Mouse (Mus musculus): ENCODE measurements around the gene Xxylt1. TPM values are rescaled to one million over a fixed set of nuclear protein-coding genes. Genes with fewer than 3 reads are reported as not detected.

Xxylt1 gene
- polyA plus RNA-seq, 1 experiment, result 18.0 TPM

- Histone ChIP-seq H3K27ac (ENCODE audit: insufficient read depth, low read length) (no peak overlapping the region), H3K4me3 (ENCODE audit: extremely low read depth, insufficient read depth, insufficient read length) (no peak overlapping the region), H3K27me3 (ENCODE audit: control insufficient read depth, insufficient read depth, low read length) (no peaks in the 10 kb centered on the region), H3K4me1 (ENCODE audit: control insufficient read depth, insufficient read depth, insufficient read length) (no peaks in the 10 kb centered on the region; the same call in 1 of the 2 replicates), H3K36me3 (ENCODE audit: control insufficient read depth, insufficient read depth, low read length) (0 out of 2 replicates have a peak, but pooled peaks cover 1% of the 10 kb centered on the region)
- DNase-seq (ENCODE audit: low read depth in 1 of 2, low spot score in 2 of 2), result no peak
- 59% methylated on average over 6 of the region's 6 CpGs for WGBS
- TF ChIP-seq POLR2A (IDR thresholded peaks at IDR 0.05; ENCODE audit: low read depth, low read length) (no peak), CTCF (IDR thresholded peaks at IDR 0.05; ENCODE audit: extremely low read depth, insufficient read depth, insufficient read length, insufficient replicate concordance) (no peak)
These were observed 93.5 kb downstream of the Xxylt1 start for GRCm38 (mm10) chr16:30987684-30988083.

- no peaks in the 10 kb centered on the region for H3K27me3 ChIP-seq (ENCODE audit: control insufficient read depth, insufficient read depth, low read length)
- 93% methylated on average over 17 of the region's 17 CpGs for WGBS
- H3K27ac ChIP-seq (ENCODE audit: insufficient read depth, low read length), result no peak overlapping the region
- H3K4me3 ChIP-seq (ENCODE audit: extremely low read depth, insufficient read depth, insufficient read length), result no peak overlapping the region
- TF ChIP-seq POLR2A (IDR thresholded peaks at IDR 0.05; ENCODE audit: low read depth, low read length) (no peak), CTCF (IDR thresholded peaks at IDR 0.05; ENCODE audit: extremely low read depth, insufficient read depth, insufficient read length, insufficient replicate concordance) (no peak)
- 0 out of 2 replicates have a peak, but pooled peaks cover 1% of the 10 kb centered on the region for H3K36me3 ChIP-seq (ENCODE audit: control insufficient read depth, insufficient read depth, low read length)
- DNase-seq (ENCODE audit: low read depth in 1 of 2, low spot score in 2 of 2), result no peak
- no peaks in the 10 kb centered on the region; the same call in 1 of the 2 replicates for H3K4me1 ChIP-seq (ENCODE audit: control insufficient read depth, insufficient read depth, insufficient read length)
These were observed 96.2 kb downstream of the Xxylt1 start for GRCm38 (mm10) chr16:30984826-30985545.

- Histone ChIP-seq H3K4me3 (ENCODE audit: extremely low read depth, insufficient read depth, insufficient read length) (no peak overlapping the region), H3K36me3 (ENCODE audit: control insufficient read depth, insufficient read depth, low read length) (0 out of 2 replicates have a peak, but pooled peaks cover 1% of the 10 kb centered on the region), H3K4me1 (ENCODE audit: control insufficient read depth, insufficient read depth, insufficient read length) (no peaks in the 10 kb centered on the region; the same call in 1 of the 2 replicates), H3K27ac (ENCODE audit: insufficient read depth, low read length) (no peak overlapping the region), H3K27me3 (ENCODE audit: control insufficient read depth, insufficient read depth, low read length) (no peaks in the 10 kb centered on the region)
- DNase-seq (ENCODE audit: low read depth in 1 of 2, low spot score in 2 of 2), result no peak
- TF ChIP-seq POLR2A (IDR thresholded peaks at IDR 0.05; ENCODE audit: low read depth, low read length) (no peak), CTCF (IDR thresholded peaks at IDR 0.05; ENCODE audit: extremely low read depth, insufficient read depth, insufficient read length, insufficient replicate concordance) (no peak)
- 94% methylated on average over 5 of the region's 5 CpGs for WGBS
These were observed 97.1 kb downstream of the Xxylt1 start for GRCm38 (mm10) chr16:30984101-30984500.

- H3K36me3 ChIP-seq (ENCODE audit: control insufficient read depth, insufficient read depth, low read length), result 0 out of 2 replicates have a peak, but pooled peaks cover 1% of the 10 kb centered on the region
- DNase-seq (ENCODE audit: low read depth in 1 of 2, low spot score in 2 of 2), result no peak
- H3K4me1 ChIP-seq (ENCODE audit: control insufficient read depth, insufficient read depth, insufficient read length), result no peaks in the 10 kb centered on the region; the same call in 1 of the 2 replicates
- H3K27ac ChIP-seq (ENCODE audit: insufficient read depth, low read length), result no peak overlapping the region
- no peak overlapping the region for H3K4me3 ChIP-seq (ENCODE audit: extremely low read depth, insufficient read depth, insufficient read length)
- TF ChIP-seq POLR2A (IDR thresholded peaks at IDR 0.05; ENCODE audit: low read depth, low read length) (no peak), CTCF (IDR thresholded peaks at IDR 0.05; ENCODE audit: extremely low read depth, insufficient read depth, insufficient read length, insufficient replicate concordance) (no peak)
- H3K27me3 ChIP-seq (ENCODE audit: control insufficient read depth, insufficient read depth, low read length), result no peaks in the 10 kb centered on the region
- 90% methylated on average over 6 of the region's 6 CpGs for WGBS
These were observed 97.5 kb downstream of the Xxylt1 start for GRCm38 (mm10) chr16:30983699-30984098.

GRCm38 (mm10) chr16:30983281-30983680 lies 98.0 kb downstream of the Xxylt1 start:
- Histone ChIP-seq H3K27me3 (ENCODE audit: control insufficient read depth, insufficient read depth, low read length) (no peaks in the 10 kb centered on the region), H3K4me1 (ENCODE audit: control insufficient read depth, insufficient read depth, insufficient read length) (no peaks in the 10 kb centered on the region; the same call in 1 of the 2 replicates), H3K27ac (ENCODE audit: insufficient read depth, low read length) (no peak overlapping the region), H3K36me3 (ENCODE audit: control insufficient read depth, insufficient read depth, low read length) (0 out of 2 replicates have a peak, but pooled peaks cover 1% of the 10 kb centered on the region), H3K4me3 (ENCODE audit: extremely low read depth, insufficient read depth, insufficient read length) (no peak overlapping the region)
- no peak for TF ChIP-seq POLR2A (IDR thresholded peaks at IDR 0.05; ENCODE audit: low read depth, low read length)
- 79% methylated on average over 4 of the region's 4 CpGs for WGBS
- DNase-seq (ENCODE audit: low read depth in 1 of 2, low spot score in 2 of 2), result no peak

GRCm38 (mm10) chr16:30981345-30981744 lies 99.9 kb downstream of the Xxylt1 start:
- no peak for DNase-seq (ENCODE audit: low read depth in 1 of 2, low spot score in 2 of 2)
- TF ChIP-seq CTCF (IDR thresholded peaks at IDR 0.05; ENCODE audit: extremely low read depth, insufficient read depth, insufficient read length, insufficient replicate concordance) (no peak), POLR2A (IDR thresholded peaks at IDR 0.05; ENCODE audit: low read depth, low read length) (no peak)
- Histone ChIP-seq H3K36me3 (ENCODE audit: control insufficient read depth, insufficient read depth, low read length) (0 out of 2 replicates have a peak, but pooled peaks cover 1% of the 10 kb centered on the region), H3K27ac (ENCODE audit: insufficient read depth, low read length) (no peak overlapping the region), H3K4me1 (ENCODE audit: control insufficient read depth, insufficient read depth, insufficient read length) (peaks cover 2% of the 10 kb centered on the region; the same call in 1 of the 2 replicates), H3K4me3 (ENCODE audit: extremely low read depth, insufficient read depth, insufficient read length) (no peak overlapping the region), H3K27me3 (ENCODE audit: control insufficient read depth, insufficient read depth, low read length) (no peaks in the 10 kb centered on the region)
- WGBS, result 76% methylated on average over 10 of the region's 10 CpGs

GRCm38 (mm10) chr16:30979905-30980304 lies 101.3 kb downstream of the Xxylt1 start:
- Histone ChIP-seq H3K4me3 (ENCODE audit: extremely low read depth, insufficient read depth, insufficient read length) (no peak overlapping the region), H3K27me3 (ENCODE audit: control insufficient read depth, insufficient read depth, low read length) (no peaks in the 10 kb centered on the region), H3K27ac (ENCODE audit: insufficient read depth, low read length) (no peak overlapping the region), H3K4me1 (ENCODE audit: control insufficient read depth, insufficient read depth, insufficient read length) (peaks cover 4% of the 10 kb centered on the region; the same call in 1 of the 2 replicates), H3K36me3 (ENCODE audit: control insufficient read depth, insufficient read depth, low read length) (no peaks in the 10 kb centered on the region)
- DNase-seq (ENCODE audit: low read depth in 1 of 2, low spot score in 2 of 2), result no peak
- TF ChIP-seq POLR2A (IDR thresholded peaks at IDR 0.05; ENCODE audit: low read depth, low read length) (no peak), CTCF (IDR thresholded peaks at IDR 0.05; ENCODE audit: extremely low read depth, insufficient read depth, insufficient read length, insufficient replicate concordance) (no peak)
- 90% methylated on average over 11 of the region's 11 CpGs for WGBS

Measured in spleen, adult 2 months (tissue).